Mouse (Mus musculus) ES-Bruce4 (cell line): ENCODE data around the gene Map4k4. TPM values are rescaled to one million over a fixed set of nuclear protein-coding genes. Genes with fewer than 3 reads are reported as not detected.

ENCODE experiments used
- H3K27ac ChIP-seq: 2 replicates; pipeline ENCODE4 v1.5.1; 2012; ENCODE audit warnings: low read length, inconsistent platforms; ENCODE audit not compliant: insufficient read depth
- H3K27me3 ChIP-seq: 2 replicates; pipeline ENCODE4 v1.6.1; 2012; ENCODE audit warnings: mild to moderate bottlenecking, low read length, inconsistent platforms; ENCODE audit not compliant: control insufficient read depth, poor library complexity, insufficient read depth, severe bottlenecking
- H3K36me3 ChIP-seq: 2 replicates; pipeline ENCODE4 v1.6.1; 2012; ENCODE audit warnings: inconsistent platforms, mild to moderate bottlenecking, low read length, moderate library complexity; ENCODE audit not compliant: control insufficient read depth, poor library complexity, insufficient read depth, severe bottlenecking
- H3K4me1 ChIP-seq: one replicate; pipeline ENCODE4 v1.8.1; 2011; ENCODE audit warnings: low read length; ENCODE audit not compliant: control insufficient read depth, insufficient read depth
- H3K4me3 ChIP-seq: 2 replicates; pipeline ENCODE4 v1.5.1; 2011; ENCODE audit warnings: low read depth, mild to moderate bottlenecking, low read length
- H3K9ac ChIP-seq: 2 replicates; pipeline ENCODE4 v1.6.1; 2012; ENCODE audit warnings: low read depth, mild to moderate bottlenecking, inconsistent platforms; ENCODE audit not compliant: poor library complexity, severe bottlenecking
- H3K9me3 ChIP-seq: replicated peaks from 2 replicates; pipeline ENCODE4 v1.6.1; 2012; ENCODE audit warnings: mild to moderate bottlenecking, low read length, inconsistent platforms; ENCODE audit not compliant: control insufficient read depth, poor library complexity, insufficient read depth, severe bottlenecking
- CTCF ChIP-seq: IDR thresholded peaks from one replicate; pipeline ENCODE4 v1.8.1; 2011; ENCODE audit warnings: low read depth, low read length
- EP300 ChIP-seq: IDR thresholded peaks from 2 replicates; pipeline ENCODE4 v1.6.1; 2011; ENCODE audit warnings: low read depth, low read length; ENCODE audit not compliant: insufficient read depth
- POLR2A ChIP-seq: IDR thresholded peaks from one replicate; pipeline ENCODE4 v1.8.1; 2011; ENCODE audit warnings: low read length; ENCODE audit not compliant: insufficient read depth
- polyA plus RNA-seq: library from polyadenylated mRNA; stranded (reverse); fragments of >200 nt; gene quantifications from 2 replicates; pipeline ENCODE4 v1.2.4, GENCODE M21; 2011; ENCODE audit warnings: low read depth; ENCODE audit not compliant: missing spikeins, insufficient read depth, insufficient read length

The Map4k4 gene
- polyA plus RNA-seq, 1 experiment: 308 TPM

DNA sequence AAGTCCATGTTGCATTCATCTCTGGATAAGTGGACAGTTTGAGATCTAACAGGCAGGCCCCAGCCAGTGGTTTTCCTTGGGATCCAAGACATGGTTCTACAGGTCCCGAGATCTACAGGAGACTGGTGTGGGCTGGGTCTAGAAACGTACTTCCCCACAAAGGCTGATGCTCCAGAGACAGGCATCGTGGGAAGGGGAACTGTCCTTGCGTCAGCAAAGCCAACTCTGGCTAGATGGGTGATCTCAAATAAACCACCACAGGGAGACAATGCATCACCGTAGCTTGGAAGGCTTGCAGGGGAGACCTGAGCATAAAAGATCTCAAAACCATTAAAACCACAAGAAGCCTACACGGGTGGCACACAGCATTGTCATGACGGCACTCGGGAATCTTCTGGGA lies 163.8 kb downstream of the Map4k4 start:
- no peaks in the 10 kb centered on the region for H3K27me3 ChIP-seq
- no peaks in the 10 kb centered on the region for H3K36me3 ChIP-seq
- H3K9me3 ChIP-seq: no peaks in the 10 kb centered on the region
- no peak overlapping the region for H3K4me3 ChIP-seq
- TF ChIP-seq EP300: no peak
- TF ChIP-seq POLR2A: no peak
- no peak for TF ChIP-seq CTCF
- no peak overlapping the region for H3K9ac ChIP-seq
- H3K27ac ChIP-seq: no peak overlapping the region
- H3K4me1 ChIP-seq: no peaks in the 10 kb centered on the region

DNA sequence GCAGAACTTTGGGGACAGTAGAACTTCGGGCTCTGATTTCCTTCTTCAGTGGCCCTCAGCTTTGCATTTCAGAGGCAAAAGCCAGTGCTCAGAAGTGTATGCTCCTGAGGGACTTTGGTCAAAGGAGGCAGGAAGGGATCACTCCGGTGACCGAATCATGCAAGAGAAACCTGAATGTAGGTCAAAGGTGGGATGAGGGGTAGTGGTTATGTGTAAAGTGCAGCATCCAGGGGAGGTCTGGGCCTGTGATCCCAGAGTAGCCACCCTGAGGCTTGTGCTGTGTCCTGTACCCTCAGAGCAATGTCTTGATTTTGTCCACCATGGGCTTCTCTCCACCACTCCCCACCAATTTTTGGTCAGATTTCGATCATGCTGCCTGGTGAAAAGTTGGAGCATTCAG lies 171.8 kb downstream of the Map4k4 start:
- Histone ChIP-seq H3K27ac (no peak overlapping the region), H3K4me1 (no peaks in the 10 kb centered on the region), H3K9me3 (no peaks in the 10 kb centered on the region), H3K4me3 (no peak overlapping the region), H3K36me3 (no peaks in the 10 kb centered on the region), H3K27me3 (no peaks in the 10 kb centered on the region), H3K9ac (no peak overlapping the region)
- TF ChIP-seq EP300: no peak
- TF ChIP-seq POLR2A: no peak
- TF ChIP-seq CTCF: no peak

DNA sequence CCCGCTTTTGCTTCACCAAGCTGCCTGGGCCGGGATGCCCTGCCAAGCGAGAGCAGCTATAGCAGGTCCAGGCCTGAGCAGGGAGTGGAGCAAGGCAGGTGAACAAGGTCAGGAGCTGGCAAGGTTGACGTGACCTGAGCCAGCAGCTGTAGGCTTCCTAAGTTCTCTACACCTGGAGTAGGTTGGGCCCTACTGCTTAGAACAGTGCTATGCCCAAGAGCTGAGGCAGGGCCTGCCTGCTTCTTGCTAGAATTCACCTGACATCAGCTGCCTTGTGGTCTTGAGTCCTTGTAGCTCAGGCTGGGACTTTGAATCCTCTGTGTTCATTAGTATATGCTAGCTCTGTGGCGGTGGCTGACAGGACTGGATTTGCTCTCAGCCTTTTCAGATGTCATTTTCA lies 173.1 kb downstream of the Map4k4 start, which contains the start of gene Il1r2:
Gene Il1r2 (plus strand): TSS at position 301 of the 400 bp plus-strand sequence.
- TF ChIP-seq POLR2A (no peak), CTCF (no peak), EP300 (no peak)
- no peak within 1 kb of the TSS for H3K27ac ChIP-seq
- H3K36me3 ChIP-seq: no peaks in the 10 kb centered on the region
- no peaks in the 10 kb centered on the region for H3K9me3 ChIP-seq
- no peaks in the 10 kb centered on the region for H3K4me1 ChIP-seq
- H3K9ac ChIP-seq: no peak within 1 kb of the TSS
- H3K27me3 ChIP-seq: no peaks in the 10 kb centered on the region
- H3K4me3 ChIP-seq: no peak within 1 kb of the TSS

Other genes with a start within 250 kb of the Map4k4 start
- not detected in 2 replicates for gene Creg2, start 249.4 kb upstream of the Map4k4 start, polyA plus RNA-seq
- not detected in 2 replicates for gene Rfx8, start 179.9 kb upstream of the Map4k4 start, polyA plus RNA-seq
- gene Gm3646, start 95.6 kb upstream of the Map4k4 start, polyA plus RNA-seq: not detected in 2 replicates
- not detected in 2 replicates for gene Il1r2, start 173.2 kb downstream of the Map4k4 start, polyA plus RNA-seq